Mouse (Mus musculus) midbrain, embryonic 14.5 days (tissue): Measurements from ENCODE around the gene Rmnd5b. TPM values are rescaled to one million over a fixed set of nuclear protein-coding genes. Genes with fewer than 3 reads are reported as not detected.
A peak's percentile ranks its signal among the peaks of the same experiment; 100 is the strongest.
"Not testable (repeated sequence)": the region's sequence is repeated elsewhere in the genome, so short reads cannot be mapped to it uniquely, and the experiment has no call there.

Source experiments
- ATAC-seq: fragments of 200-750 bp; cut with Nextera tagmentation; 2 replicates; pipeline ENCODE4 v1.8.0; 2017; ENCODE audit warnings: moderate number of reproducible peaks, moderate library complexity; ENCODE audit not compliant: low FRiP score, low TSS enrichment
- DNase-seq: peaks from one replicate; pipeline ENCODE4 v3.0.0-alpha.2; 2015
- H3K27ac ChIP-seq: fragments of 300-500 bp; sonication (generic); replicated peaks from 2 replicates; pipeline ENCODE4 v1.5.1; 2014; ENCODE audit warnings: mild to moderate bottlenecking, low read depth, low read length, moderate library complexity
- H3K27me3 ChIP-seq: fragments of 300-500 bp; sonication (generic); 2 replicates; pipeline ENCODE4 v1.6.1; 2014; ENCODE audit warnings: low read length, control low read depth, mixed read lengths; ENCODE audit not compliant: control insufficient read depth, insufficient read depth
- H3K36me3 ChIP-seq: fragments of 300-500 bp; sonication (generic); 2 replicates; pipeline ENCODE4 v1.6.1; 2014; ENCODE audit warnings: low read length, control low read depth; ENCODE audit not compliant: control insufficient read depth, insufficient read depth
- H3K4me1 ChIP-seq: fragments of 300-500 bp; sonication (generic); 2 replicates; pipeline ENCODE4 v1.6.1; 2014; ENCODE audit warnings: mild to moderate bottlenecking, antibody characterized with exemption, low read length, control low read depth; ENCODE audit not compliant: control insufficient read depth, insufficient read depth
- H3K4me2 ChIP-seq: fragments of 300-500 bp; sonication (generic); 2 replicates; pipeline ENCODE4 v1.6.1; 2014; ENCODE audit warnings: mild to moderate bottlenecking, low read length, moderate library complexity
- H3K4me3 ChIP-seq: fragments of 300-500 bp; sonication (generic); replicated peaks from 2 replicates; pipeline ENCODE4 v1.5.1; 2014; ENCODE audit warnings: low read depth, low read length
- H3K9ac ChIP-seq: fragments of 300-500 bp; sonication (generic); replicated peaks from 2 replicates; pipeline ENCODE4 v1.6.1; 2014; ENCODE audit warnings: mild to moderate bottlenecking, low read length, moderate library complexity
- H3K9me3 ChIP-seq: fragments of 300-500 bp; sonication (generic); 2 replicates; pipeline ENCODE4 v1.6.1; 2016; ENCODE audit warnings: low read length, control low read depth, mixed read lengths; ENCODE audit not compliant: control insufficient read depth
- WGBS: fragments of 180-500 bp; shearing (Covaris S2); extraction: QIAGEN DNeasy Blood & Tissue Kit; methylation state at CpG from one replicate; pipeline ENCODE4 v1.1.7; 2014; 5-methylcytosine and 5-hydroxymethylcytosine counted together
- polyA plus RNA-seq: library from polyadenylated mRNA; unstranded; fragments of >200 nt; fragmentation: Nextera tagmentation; extraction: Ambion mirVana; gene quantifications from 2 replicates; pipeline ENCODE4 v1.2.1, GENCODE M21; 2014

The Rmnd5b gene
- polyA plus RNA-seq, 1 experiment from 2014 or later: 79.2 TPM

- ATAC-seq (no peak), DNase-seq (no peak)
- H3K27ac ChIP-seq: no peak overlapping the region
- H3K36me3 ChIP-seq: peaks cover 69% of the 10 kb centered on the region
- 92% methylated on average over 7 of the region's 7 CpGs for WGBS
- no peak overlapping the region for H3K4me2 ChIP-seq
- H3K4me3 ChIP-seq: no peak overlapping the region
- H3K27me3 ChIP-seq: no peaks in the 10 kb centered on the region
- no peaks in the 10 kb centered on the region for H3K9me3 ChIP-seq
- no peak overlapping the region for H3K9ac ChIP-seq
- peaks cover 9% of the 10 kb centered on the region for H3K4me1 ChIP-seq
Observed at GRCm38 (mm10) chr11:51622971-51623491, 12.7 kb downstream of the Rmnd5b start.

GRCm38 (mm10) chr11:51621776-51622175 is 13.9 kb downstream of the Rmnd5b start:
- Histone ChIP-seq H3K9me3 (no peaks in the 10 kb centered on the region), H3K27ac (no peak overlapping the region), H3K9ac (no peak overlapping the region), H3K27me3 (no peaks in the 10 kb centered on the region), H3K4me3 (no peak overlapping the region), H3K36me3 (peaks cover 57% of the 10 kb centered on the region), H3K4me1 (peaks cover 9% of the 10 kb centered on the region), H3K4me2 (no peak overlapping the region)
- WGBS: 97% methylated on average over 2 of the region's 2 CpGs
- DNase-seq: no peak
- no peak for ATAC-seq

- Histone ChIP-seq H3K4me2 (peak overlapping the region; percentile 83), H3K36me3 (peaks cover 40% of the 10 kb centered on the region), H3K9me3 (no peaks in the 10 kb centered on the region), H3K9ac (peak overlapping the region; percentile 71), H3K27me3 (no peaks in the 10 kb centered on the region), H3K27ac (no peak overlapping the region), H3K4me1 (peaks cover 9% of the 10 kb centered on the region), H3K4me3 (peak overlapping the region; percentile 83)
- ATAC-seq: no peak
- WGBS: 2% methylated on average over 11 of the region's 11 CpGs
- no peak for DNase-seq
Observed at GRCm38 (mm10) chr11:51620084-51620483, 15.6 kb downstream of the Rmnd5b start.

GRCm38 (mm10) chr11:51619409-51620060 is 16.2 kb downstream of the Rmnd5b start, which contains the start of gene Nhp2:
Gene Nhp2 (plus strand): TSS chr11:51619735.
- H3K9ac ChIP-seq: peak within 1 kb of the TSS; percentile 71
- H3K4me1 ChIP-seq: peaks cover 9% of the 10 kb centered on the region
- ATAC-seq: peak; percentile 93
- peak within 1 kb of the TSS; percentile 83 for H3K4me3 ChIP-seq
- H3K9me3 ChIP-seq: no peaks in the 10 kb centered on the region
- no peaks in the 10 kb centered on the region for H3K27me3 ChIP-seq
- WGBS: under 1% methylated on average over 51 of the region's 51 CpGs
- H3K36me3 ChIP-seq: peaks cover 35% of the 10 kb centered on the region
- peak within 1 kb of the TSS; percentile 83 for H3K4me2 ChIP-seq
- peak; percentile 97 for DNase-seq
- H3K27ac ChIP-seq: no peak within 1 kb of the TSS

- no peaks in the 10 kb centered on the region for H3K27me3 ChIP-seq
- H3K27ac ChIP-seq: no peak overlapping the region
- peaks cover 29% of the 10 kb centered on the region for H3K36me3 ChIP-seq
- DNase-seq (no peak), ATAC-seq (peak; percentile 63)
- peak overlapping the region; percentile 31; the same call in 1 of the 2 replicates for H3K9ac ChIP-seq
- peak overlapping the region; percentile 83 for H3K4me3 ChIP-seq
- 54% methylated on average over 8 of the region's 8 CpGs for WGBS
- peak overlapping the region; percentile 83 for H3K4me2 ChIP-seq
- H3K9me3 ChIP-seq: no peaks in the 10 kb centered on the region
- H3K4me1 ChIP-seq: peaks cover 9% of the 10 kb centered on the region
Observed at GRCm38 (mm10) chr11:51618894-51619408, 16.7 kb downstream of the Rmnd5b start.

GRCm38 (mm10) chr11:51617693-51618092 is 18.0 kb downstream of the Rmnd5b start:
- H3K4me1 ChIP-seq: peaks cover 9% of the 10 kb centered on the region
- no peak overlapping the region for H3K4me2 ChIP-seq
- H3K27me3 ChIP-seq: no peaks in the 10 kb centered on the region
- no peak for ATAC-seq
- no peak overlapping the region for H3K9ac ChIP-seq
- H3K9me3 ChIP-seq: no peaks in the 10 kb centered on the region
- no peak overlapping the region for H3K4me3 ChIP-seq
- WGBS: 2% methylated on average over 4 of the region's 4 CpGs
- DNase-seq: peak; percentile 83
- no peak overlapping the region for H3K27ac ChIP-seq
- peaks cover 16% of the 10 kb centered on the region for H3K36me3 ChIP-seq

- 91% methylated on average over 7 of the region's 7 CpGs for WGBS
- not testable (repeated sequence) for H3K27me3 ChIP-seq, H3K9ac ChIP-seq, H3K4me2 ChIP-seq, H3K36me3 ChIP-seq, H3K4me3 ChIP-seq, ATAC-seq, H3K4me1 ChIP-seq, H3K9me3 ChIP-seq, DNase-seq, H3K27ac ChIP-seq
Observed at GRCm38 (mm10) chr11:51616113-51616512, 19.6 kb downstream of the Rmnd5b start.

GRCm38 (mm10) chr11:51615601-51616000 is 20.1 kb downstream of the Rmnd5b start:
- no peaks in the 10 kb centered on the region for H3K9me3 ChIP-seq
- H3K4me3 ChIP-seq: peak overlapping the region; percentile 27
- 7% methylated on average over 14 of the region's 14 CpGs for WGBS
- H3K36me3 ChIP-seq: no peaks in the 10 kb centered on the region
- no peak for ATAC-seq
- H3K9ac ChIP-seq: peak overlapping the region; percentile 56; the same call in 1 of the 2 replicates
- peak overlapping the region; percentile 60 for H3K4me2 ChIP-seq
- H3K27me3 ChIP-seq: no peaks in the 10 kb centered on the region
- no peak overlapping the region for H3K27ac ChIP-seq
- DNase-seq: peak; percentile 60
- H3K4me1 ChIP-seq: peaks cover 7% of the 10 kb centered on the region

GRCm38 (mm10) chr11:51615129-51615528 is 20.6 kb downstream of the Rmnd5b start:
- H3K9me3 ChIP-seq: no peaks in the 10 kb centered on the region
- peak overlapping the region; percentile 56; the same call in 1 of the 2 replicates for H3K9ac ChIP-seq
- H3K27ac ChIP-seq: no peak overlapping the region
- H3K4me1 ChIP-seq: peaks cover 2% of the 10 kb centered on the region
- H3K36me3 ChIP-seq: no peaks in the 10 kb centered on the region
- no peak for ATAC-seq
- peak overlapping the region; percentile 60 for H3K4me2 ChIP-seq
- WGBS: 59% methylated on average over 7 of the region's 7 CpGs
- no peaks in the 10 kb centered on the region for H3K27me3 ChIP-seq
- H3K4me3 ChIP-seq: no peak overlapping the region; the same call in 1 of the 2 replicates
- no peak for DNase-seq
